ENCODE assay signal across 8 mouse cellular contexts in the genomic region with DNA sequence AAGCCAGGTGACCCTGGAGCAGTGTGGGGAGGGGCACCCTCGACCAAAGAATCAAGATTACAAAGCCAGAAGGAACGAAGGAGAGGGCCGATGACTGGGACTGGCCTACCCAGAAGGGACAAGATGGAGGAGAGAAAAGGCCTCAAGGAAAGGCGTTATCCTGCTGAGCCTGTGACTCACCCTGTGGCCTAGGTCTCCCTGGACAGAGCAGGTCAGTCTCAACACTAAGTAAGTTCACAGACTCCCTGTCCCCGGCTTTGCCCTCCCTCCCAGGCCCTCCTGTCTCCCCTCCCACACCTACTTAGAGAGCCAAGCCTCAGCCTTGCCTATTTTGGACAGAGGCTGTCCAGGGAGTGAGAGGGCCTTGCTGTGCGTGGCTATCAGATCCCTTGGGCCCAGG. TPM values are rescaled to one million over a fixed set of nuclear protein-coding genes. Genes with fewer than 3 reads are reported as not detected.
A peak's percentile ranks its signal among the peaks of the same experiment; 100 is the strongest.
DNase-seq lines count a peak whose midpoint lies in the region; ATAC-seq and TF ChIP-seq lines count a peak whose summit lies in the region.

A gene (plus strand): TSS at position 79 of the 400 bp plus-strand sequence.

- peak; percentile 43; the same call in 1 of the 2 replicates for ATAC-seq in midbrain, embryonic 13.5 days

- H3K9me3 ChIP-seq in midbrain, embryonic 13.5 days = no peaks in the 10 kb centered on the region

- no peaks in the 10 kb centered on the region for H3K4me1 ChIP-seq in midbrain, embryonic 13.5 days (replicated peaks)

- H3K27ac ChIP-seq in midbrain, embryonic 13.5 days = no peak within 1 kb of the TSS

- TF ChIP-seq POLR2A in brain, embryonic 14.5 days (IDR thresholded peaks at IDR 0.05; ENCODE audit: borderline replicate concordance, extremely low read depth, insufficient read depth, insufficient read length, poor library complexity, severe bottlenecking) = no peak

- no peak within 1 kb of the TSS for H3K4me3 ChIP-seq in midbrain, embryonic 13.5 days (replicated peaks)

- 72% methylated on average over 6 of the region's 6 CpGs for WGBS in midbrain, embryonic 13.5 days

- no peak within 1 kb of the TSS for H3K4me2 ChIP-seq in midbrain, embryonic 13.5 days (replicated peaks)

- no peak within 1 kb of the TSS for H3K9ac ChIP-seq in midbrain, embryonic 13.5 days (replicated peaks)

- H3K27me3 ChIP-seq in midbrain, embryonic 13.5 days = no peaks in the 10 kb centered on the region

- no peak for DNase-seq in left cerebral cortex, adult 18-20 months (ENCODE audit: low spot score in 2 of 2)
- no peak for DNase-seq in left cerebral cortex, adult 11 months (ENCODE audit: low spot score)
- DNase-seq in brain, embryonic 14.5 days (ENCODE audit: low read depth) = no peak
- DNase-seq in heart, adult 18-20 months = no peak
- no peak for DNase-seq in layer of hippocampus, postnatal 10 days (ENCODE audit: low spot score in 2 of 2)
- no peak for DNase-seq in cerebellum, postnatal 10 days
- no peak for DNase-seq in spleen, adult 12 weeks (ENCODE audit: low spot score)

- no peaks in the 10 kb centered on the region for H3K36me3 ChIP-seq in midbrain, embryonic 13.5 days

- TF ChIP-seq CTCF in brain, embryonic 14.5 days (IDR thresholded peaks at IDR 0.05; ENCODE audit: borderline replicate concordance, extremely low read depth, insufficient read depth, insufficient read length) = no peak

RNA-seq across cellular contexts. Expression of the gene that starts here (rescaled TPM):
- 100 to 1,000 TPM; 219 to 238 TPM for total RNA-seq in left cerebral cortex, adult 18-20 months (2021)
- 28.4 and 29.1 TPM in 2 replicates for polyA plus RNA-seq in brain, embryonic 14.5 days (2012; rRNA removed)
- total RNA-seq in heart, adult 18-20 months (2021) = 10 to 100 TPM; 47.0 to 51.1 TPM
- 10 to 100 TPM; 82.2 to 91.4 TPM for total RNA-seq in layer of hippocampus, postnatal 10 days (2021)
- 13.9 and 16.0 TPM in 2 replicates for polyA plus RNA-seq in midbrain, embryonic 13.5 days (2015; fragmentation: Nextera tagmentation; extraction: Ambion mirVana)
